In the genomic region with DNA sequence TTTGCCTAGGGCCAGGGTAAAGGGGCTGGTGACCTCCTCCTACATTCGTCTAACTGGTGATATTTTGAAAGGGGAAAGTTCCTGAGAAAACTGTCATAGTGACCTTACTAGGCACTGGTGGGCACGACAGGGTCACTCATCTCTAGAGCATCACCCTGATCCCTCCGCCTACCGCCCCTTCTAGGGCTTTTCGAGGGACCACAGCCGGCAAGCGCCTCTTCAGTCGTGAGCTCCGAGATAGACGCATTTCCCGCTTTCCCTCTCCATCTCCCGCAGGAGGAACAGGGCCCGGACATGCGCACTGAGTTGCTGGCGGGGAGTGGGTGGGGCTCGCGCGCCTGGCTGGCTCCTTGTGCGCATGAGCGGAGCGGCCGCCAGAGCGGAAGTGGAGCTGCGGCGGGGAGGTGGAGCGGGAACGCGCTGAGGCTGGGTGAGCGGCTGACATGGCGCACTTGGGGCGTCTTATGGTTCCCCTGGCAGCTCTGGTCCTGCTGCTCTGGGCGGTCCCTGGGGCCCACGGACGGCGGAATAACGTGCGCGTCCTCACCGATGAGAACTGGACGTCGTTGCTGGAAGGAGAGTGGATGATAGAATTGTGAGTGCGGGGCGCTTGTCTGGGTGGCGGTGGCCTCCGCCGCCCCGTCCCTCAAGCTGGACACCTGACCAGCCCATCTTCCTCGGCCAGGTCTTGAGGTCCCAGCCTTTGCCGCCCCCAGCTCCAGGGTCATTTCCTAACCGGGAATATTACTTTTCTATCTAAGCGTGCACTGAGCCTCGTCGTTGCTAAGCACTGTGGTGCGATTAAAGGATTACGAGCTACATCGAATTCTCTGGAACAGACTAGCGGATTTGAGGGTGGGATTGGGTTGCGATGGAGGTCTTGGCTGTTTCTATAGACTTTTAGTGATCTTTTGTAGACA, we compare ENCODE assay signal across 8 mouse cellular contexts. TPM values are rescaled to one million over a fixed set of nuclear protein-coding genes. Genes with fewer than 3 reads are reported as not detected.
DNase-seq lines count a peak whose midpoint lies in the region; ATAC-seq and TF ChIP-seq lines count a peak whose summit lies in the region.

A gene (plus strand): TSS at position 370 of the 920 bp plus-strand sequence.

- DNase-seq in A20 (ENCODE audit: low read depth, low spot score): peak; percentile 93
- DNase-seq in heart, adult 9 months (ENCODE audit: low spot score in 2 of 2): peak; percentile 97 to 98
- peak; percentile 88 to 95 for DNase-seq in monocyte, adult 2 months (ENCODE audit: low read depth in 1 of 2, low spot score in 2 of 2)
- peak; percentile 94 for DNase-seq in spleen, postnatal 36 days (ENCODE audit: low spot score in 2 of 2)

- ATAC-seq in kidney, embryonic 14.5 days (ENCODE audit: low FRiP score, low TSS enrichment): peak; percentile 99
- peak; percentile 96 for ATAC-seq in limb, embryonic 15.5 days (ENCODE audit: insufficient number of reproducible peaks, low FRiP score, low TSS enrichment, low read depth)

- peak within 1 kb of the TSS; percentile 62 for H3K4me2 ChIP-seq in kidney, embryonic 14.5 days (replicated peaks; ENCODE audit: low read depth, low read length)
- H3K4me2 ChIP-seq in limb, embryonic 15.5 days: peak within 1 kb of the TSS; percentile 46

- no peaks in the 10 kb centered on the region for H3K27me3 ChIP-seq in kidney, embryonic 14.5 days (ENCODE audit: control insufficient read depth, insufficient read depth, low read length)
- no peaks in the 10 kb centered on the region for H3K27me3 ChIP-seq in limb, embryonic 15.5 days

- H3K9ac ChIP-seq in kidney, embryonic 14.5 days (ENCODE audit: low read depth, low read length): peak within 1 kb of the TSS; percentile 82
- peak within 1 kb of the TSS; percentile 77 for H3K9ac ChIP-seq in limb, embryonic 15.5 days

- peaks cover 12% of the 10 kb centered on the region; the same call in 1 of the 2 replicates for H3K36me3 ChIP-seq in kidney, embryonic 14.5 days (ENCODE audit: control insufficient read depth, insufficient read depth, low read length)
- peaks cover 5% of the 10 kb centered on the region; the same call in 1 of the 2 replicates for H3K36me3 ChIP-seq in limb, embryonic 15.5 days

- no peak for TF ChIP-seq CTCF in bone marrow macrophage, adult 2 months (IDR thresholded peaks at IDR 0.05; ENCODE audit: low read depth, low read length)
- TF ChIP-seq CTCF in embryonic fibroblast, embryonic 13.5 days (IDR thresholded peaks at IDR 0.05; ENCODE audit: borderline replicate concordance, insufficient read depth, low read length): no peak

- peak within 1 kb of the TSS; percentile 88 for H3K4me3 ChIP-seq in bone marrow macrophage, adult 2 months (ENCODE audit: insufficient read depth, low read length)
- H3K4me3 ChIP-seq in embryonic fibroblast, embryonic 13.5 days (ENCODE audit: insufficient read depth, low read length): peak within 1 kb of the TSS; percentile 94
- peak within 1 kb of the TSS; percentile 85 for H3K4me3 ChIP-seq in kidney, embryonic 14.5 days (ENCODE audit: low read length)
- H3K4me3 ChIP-seq in limb, embryonic 15.5 days: peak within 1 kb of the TSS; percentile 85

- peaks cover 23% of the 10 kb centered on the region for H3K4me1 ChIP-seq in bone marrow macrophage, adult 2 months (ENCODE audit: control insufficient read depth, insufficient read depth, low read length)
- H3K4me1 ChIP-seq in embryonic fibroblast, embryonic 13.5 days (ENCODE audit: control insufficient read depth, insufficient read depth, low read length): peaks cover 2% of the 10 kb centered on the region; the same call in 1 of the 2 replicates
- peaks cover 11% of the 10 kb centered on the region for H3K4me1 ChIP-seq in kidney, embryonic 14.5 days (ENCODE audit: control insufficient read depth, insufficient read depth, low read length)
- H3K4me1 ChIP-seq in limb, embryonic 15.5 days: peaks cover 11% of the 10 kb centered on the region

- peak; percentile 65; the same call in 1 of the 2 replicates for TF ChIP-seq POLR2A in bone marrow macrophage, adult 2 months (IDR thresholded peaks at IDR 0.05; ENCODE audit: borderline replicate concordance, low read depth, low read length)
- peak; percentile 98 for TF ChIP-seq POLR2A in embryonic fibroblast, embryonic 13.5 days (IDR thresholded peaks at IDR 0.05; ENCODE audit: low read depth, low read length)

- no peaks in the 10 kb centered on the region for H3K9me3 ChIP-seq in kidney, embryonic 14.5 days (ENCODE audit: control insufficient read depth, low read length)
- H3K9me3 ChIP-seq in limb, embryonic 15.5 days: no peaks in the 10 kb centered on the region

- peak within 1 kb of the TSS; percentile 43 for H3K27ac ChIP-seq in bone marrow macrophage, adult 2 months (ENCODE audit: insufficient read depth, low read depth, low read length)
- peak within 1 kb of the TSS; percentile 28 for H3K27ac ChIP-seq in embryonic fibroblast, embryonic 13.5 days (ENCODE audit: insufficient read depth, low read length)
- H3K27ac ChIP-seq in kidney, embryonic 14.5 days (ENCODE audit: low read depth, low read length): peak within 1 kb of the TSS; percentile 76; the same call in 1 of the 2 replicates
- peak within 1 kb of the TSS; percentile 79 for H3K27ac ChIP-seq in limb, embryonic 15.5 days

- WGBS in kidney, embryonic 14.5 days: under 1% methylated on average over 58 of the region's 58 CpGs
- under 1% methylated on average over 58 of the region's 58 CpGs for WGBS in limb, embryonic 15.5 days

RNA-seq across cellular contexts. Expression of the gene that starts here (rescaled TPM):
- 76.9 and 80.7 TPM in 2 replicates for polyA plus RNA-seq in bone marrow macrophage, adult 2 months (2012; ENCODE audit: insufficient read depth, insufficient read length, missing spikeins)
- polyA plus RNA-seq in embryonic fibroblast, embryonic 13.5 days (2011; ENCODE audit: insufficient read length, low read depth, missing spikeins): 89.2 and 95.7 TPM in 2 replicates
- 74.3 and 81.7 TPM in 2 replicates for polyA plus RNA-seq in kidney, embryonic 14.5 days (2014; fragmentation: Nextera tagmentation; extraction: Ambion mirVana)
- polyA plus RNA-seq in limb, embryonic 15.5 days (2015; fragmentation: Nextera tagmentation; extraction: Ambion mirVana): 106 and 107 TPM in 2 replicates

Comparison
In these comparisons a context has a peak if more than half of its experiments do, and no peak if none do; other contexts are left out.
1. Peak in every context shown above with its lines: DNase-seq, ATAC-seq, H3K4me3 ChIP-seq and H3K27ac ChIP-seq.
2. H3K27ac ChIP-seq: peak in every context shown above with its lines; median percentile 79 in limb, embryonic 15.5 days; 76 in kidney, embryonic 14.5 days; 43 in bone marrow macrophage, adult 2 months; 28 in embryonic fibroblast, embryonic 13.5 days.